Mouse (Mus musculus): ENCODE measurements around the gene Hnf1b. TPM values are rescaled to one million over a fixed set of nuclear protein-coding genes. Genes with fewer than 3 reads are reported as not detected.

The Hnf1b gene
- polyA plus RNA-seq, 1 experiment from 2014 or later, result 0.21 TPM

DNA sequence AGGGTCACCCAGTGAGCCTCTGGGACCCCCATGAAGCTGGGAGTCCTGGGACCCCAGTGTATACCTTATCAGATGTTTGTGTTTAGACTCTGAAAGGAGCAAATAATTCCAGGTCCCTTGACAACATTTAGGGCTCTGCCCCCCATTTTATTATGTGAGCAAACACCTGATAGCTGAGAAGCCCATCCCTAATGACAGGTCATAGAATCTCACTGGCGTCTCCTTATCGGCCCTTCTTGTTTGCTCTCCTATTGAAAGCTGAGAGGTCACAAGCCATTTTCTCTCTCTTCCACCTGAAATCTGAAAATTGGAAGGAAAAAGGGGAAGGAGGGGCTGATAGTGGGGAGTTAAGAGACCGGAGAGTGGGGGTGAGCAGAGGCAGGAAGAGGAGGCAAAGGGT, 52.9 kb downstream of the Hnf1b start:
- Histone ChIP-seq H3K4me1 (ENCODE audit: control insufficient read depth, insufficient read depth, low read length) (no peaks in the 10 kb centered on the region), H3K4me2 (ENCODE audit: low read depth, low read length) (no peak overlapping the region), H3K4me3 (ENCODE audit: low read length) (no peak overlapping the region), H3K27me3 (ENCODE audit: control insufficient read depth, insufficient read depth, low read length) (no peaks in the 10 kb centered on the region; the same call in 1 of the 2 replicates), H3K9me3 (replicated peaks; ENCODE audit: control insufficient read depth, low read length) (no peaks in the 10 kb centered on the region), H3K27ac (ENCODE audit: low read length) (no peak overlapping the region), H3K36me3 (ENCODE audit: control insufficient read depth, insufficient read depth) (no peaks in the 10 kb centered on the region), H3K9ac (ENCODE audit: low read length) (no peak overlapping the region)
- no peak for ATAC-seq (replicated peaks; ENCODE audit: extremely low read depth, insufficient read depth, low FRiP score)
- WGBS, result 72% methylated on average over 3 of the region's 3 CpGs

DNA sequence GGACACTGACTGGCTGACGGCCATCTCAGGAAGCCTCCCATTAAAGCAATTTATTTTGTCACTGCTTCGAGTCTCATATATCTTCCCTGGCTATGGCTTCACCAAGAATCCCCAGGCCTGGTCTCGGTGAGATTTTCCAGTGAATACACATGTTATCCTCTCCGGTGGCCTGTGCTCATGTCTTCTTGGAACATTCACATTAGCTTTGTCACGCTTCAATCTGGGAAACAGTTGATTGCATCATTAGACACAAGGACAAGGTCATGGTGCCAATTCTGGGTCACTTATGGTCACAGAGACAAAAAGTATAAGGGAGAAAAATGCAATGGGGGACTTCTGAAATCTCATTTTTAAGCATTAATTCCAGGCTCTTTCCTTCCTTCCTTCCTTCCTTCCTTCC, 55.9 kb downstream of the Hnf1b start:
- 60% methylated on average over 5 of the region's 5 CpGs for WGBS
- peaks cover 2% of the 10 kb centered on the region; the same call in 1 of the 2 replicates for H3K27me3 ChIP-seq (ENCODE audit: control insufficient read depth, insufficient read depth, low read length)
- H3K9ac ChIP-seq (ENCODE audit: low read length), result no peak overlapping the region
- no peaks in the 10 kb centered on the region for H3K36me3 ChIP-seq (ENCODE audit: control insufficient read depth, insufficient read depth)
- H3K4me2 ChIP-seq (ENCODE audit: low read depth, low read length), result no peak overlapping the region
- no peak for ATAC-seq (replicated peaks; ENCODE audit: extremely low read depth, insufficient read depth, low FRiP score)
- no peak overlapping the region for H3K4me3 ChIP-seq (ENCODE audit: low read length)
- no peaks in the 10 kb centered on the region for H3K9me3 ChIP-seq (replicated peaks; ENCODE audit: control insufficient read depth, low read length)
- H3K27ac ChIP-seq (ENCODE audit: low read length), result no peak overlapping the region
- H3K4me1 ChIP-seq (ENCODE audit: control insufficient read depth, insufficient read depth, low read length), result no peaks in the 10 kb centered on the region

DNA sequence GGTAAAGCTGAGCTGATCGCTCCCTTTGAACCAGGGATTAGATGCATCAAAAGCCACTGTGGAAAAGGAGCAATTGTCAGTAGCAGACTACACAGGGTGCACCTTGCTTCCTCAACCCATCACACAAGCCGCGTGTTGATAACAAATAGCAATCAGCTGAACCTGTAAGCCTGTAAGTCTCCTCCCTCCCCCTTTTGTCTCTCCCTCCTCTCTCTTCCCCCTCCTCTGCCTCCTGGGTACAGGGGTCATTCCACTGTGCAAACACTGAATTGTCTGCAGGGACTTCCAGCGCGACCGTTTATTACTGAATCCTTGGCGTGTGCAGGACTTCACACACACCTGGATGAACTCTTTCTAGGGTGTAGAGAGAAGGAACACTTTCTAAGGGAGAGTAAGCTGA, 58.5 kb downstream of the Hnf1b start:
- H3K27me3 ChIP-seq (ENCODE audit: control insufficient read depth, insufficient read depth, low read length), result peaks cover 2% of the 10 kb centered on the region; the same call in 1 of the 2 replicates

DNA sequence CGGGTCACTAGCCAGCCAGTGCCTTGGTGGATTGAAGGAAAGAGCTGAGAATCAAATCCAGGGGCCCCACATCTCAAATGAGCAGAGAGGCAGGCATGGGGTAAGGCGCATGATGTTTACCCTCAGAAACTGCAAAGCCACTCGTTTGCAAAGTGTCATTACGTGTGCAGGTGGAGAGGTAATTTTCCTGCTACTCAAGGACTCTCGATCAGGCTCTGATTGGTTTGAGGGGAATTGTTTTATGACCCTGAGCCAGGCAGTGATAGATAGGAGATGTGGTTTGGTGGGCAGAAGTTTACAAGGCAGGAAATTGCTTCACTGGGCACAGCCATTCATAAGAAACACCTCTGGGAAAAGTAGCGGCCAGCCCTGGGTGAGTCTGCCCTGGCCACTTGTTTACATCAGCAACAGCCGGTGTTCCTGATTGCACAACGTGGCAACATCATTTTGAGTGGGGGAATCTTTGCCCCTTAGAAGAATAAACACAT, 64.0 kb downstream of the Hnf1b start:
- Histone ChIP-seq H3K36me3 (ENCODE audit: control insufficient read depth, insufficient read depth) (no peaks in the 10 kb centered on the region), H3K27me3 (ENCODE audit: control insufficient read depth, insufficient read depth, low read length) (no peaks in the 10 kb centered on the region), H3K4me1 (ENCODE audit: control insufficient read depth, insufficient read depth, low read length) (no peaks in the 10 kb centered on the region), H3K4me2 (ENCODE audit: low read depth, low read length) (no peak overlapping the region), H3K27ac (ENCODE audit: low read length) (no peak overlapping the region), H3K9ac (ENCODE audit: low read length) (no peak overlapping the region), H3K4me3 (ENCODE audit: low read length) (no peak overlapping the region), H3K9me3 (replicated peaks; ENCODE audit: control insufficient read depth, low read length) (no peaks in the 10 kb centered on the region)
- no peak for ATAC-seq (replicated peaks; ENCODE audit: extremely low read depth, insufficient read depth, low FRiP score)
- 56% methylated on average over 8 of the region's 8 CpGs for WGBS

More for the DNA sequence above, 58.5 kb downstream of the Hnf1b start:
- no peak overlapping the region for H3K27ac ChIP-seq (ENCODE audit: low read length)
- H3K9ac ChIP-seq (ENCODE audit: low read length), result no peak overlapping the region
- no peaks in the 10 kb centered on the region for H3K4me1 ChIP-seq (ENCODE audit: control insufficient read depth, insufficient read depth, low read length)
- H3K9me3 ChIP-seq (replicated peaks; ENCODE audit: control insufficient read depth, low read length), result no peaks in the 10 kb centered on the region
- no peak overlapping the region for H3K4me3 ChIP-seq (ENCODE audit: low read length)
- no peaks in the 10 kb centered on the region for H3K36me3 ChIP-seq (ENCODE audit: control insufficient read depth, insufficient read depth)
- no peak overlapping the region for H3K4me2 ChIP-seq (ENCODE audit: low read depth, low read length)
- WGBS, result 39% methylated on average over 7 of the region's 7 CpGs
- no peak for ATAC-seq (replicated peaks; ENCODE audit: extremely low read depth, insufficient read depth, low FRiP score)

DNA sequence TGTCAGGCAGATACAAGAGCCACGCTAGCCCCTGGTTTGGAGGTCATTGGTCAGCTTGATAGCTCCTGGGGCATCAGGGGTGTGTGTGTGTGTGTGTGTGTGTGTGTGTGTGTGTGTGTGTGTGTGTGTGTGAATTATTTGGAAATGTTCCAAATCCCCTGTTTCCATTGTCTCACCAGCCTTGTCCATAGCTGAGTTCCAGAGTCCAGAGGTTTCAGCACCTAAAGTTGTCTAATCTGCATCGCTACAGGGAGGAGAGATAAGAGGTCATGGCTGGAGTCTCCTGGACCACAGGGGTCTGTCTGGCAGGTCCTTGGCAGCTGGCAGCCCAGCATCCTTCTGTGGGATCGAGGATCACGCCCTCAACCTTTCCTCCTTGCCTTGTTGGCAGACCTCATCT, 64.6 kb downstream of the Hnf1b start:
- Histone ChIP-seq H3K27me3 (ENCODE audit: control insufficient read depth, insufficient read depth, low read length) (no peaks in the 10 kb centered on the region), H3K4me1 (ENCODE audit: control insufficient read depth, insufficient read depth, low read length) (no peaks in the 10 kb centered on the region), H3K9me3 (replicated peaks; ENCODE audit: control insufficient read depth, low read length) (no peaks in the 10 kb centered on the region), H3K9ac (ENCODE audit: low read length) (no peak overlapping the region), H3K4me2 (ENCODE audit: low read depth, low read length) (no peak overlapping the region), H3K4me3 (ENCODE audit: low read length) (no peak overlapping the region), H3K36me3 (ENCODE audit: control insufficient read depth, insufficient read depth) (no peaks in the 10 kb centered on the region), H3K27ac (ENCODE audit: low read length) (no peak overlapping the region)
- 48% methylated on average over 4 of the region's 4 CpGs for WGBS
- no peak for ATAC-seq (replicated peaks; ENCODE audit: extremely low read depth, insufficient read depth, low FRiP score)

DNA sequence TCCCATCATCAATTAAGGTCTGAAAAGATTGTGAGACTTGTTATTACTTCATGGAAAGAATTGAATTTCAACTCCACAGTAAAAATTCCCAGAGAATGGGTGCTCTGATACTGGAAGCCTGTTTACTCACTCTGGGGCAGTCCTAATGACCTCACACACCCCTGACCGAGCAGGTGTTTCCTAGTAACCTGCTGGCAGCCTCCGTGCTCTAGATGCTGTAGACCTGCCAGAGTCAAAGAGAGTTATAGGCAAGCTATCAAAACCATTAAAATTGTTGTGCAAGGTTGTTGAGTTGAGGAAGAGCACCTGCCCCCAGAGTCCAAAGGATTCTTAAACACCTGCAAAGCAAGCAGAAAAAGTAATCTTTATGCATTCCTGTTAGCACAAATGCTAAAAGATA, 72.7 kb downstream of the Hnf1b start:
- Histone ChIP-seq H3K9me3 (replicated peaks; ENCODE audit: control insufficient read depth, low read length) (0 out of 2 replicates have a peak, but pooled peaks cover 4% of the 10 kb centered on the region), H3K27me3 (ENCODE audit: control insufficient read depth, insufficient read depth, low read length) (no peaks in the 10 kb centered on the region), H3K4me2 (ENCODE audit: low read depth, low read length) (no peak overlapping the region), H3K36me3 (ENCODE audit: control insufficient read depth, insufficient read depth) (no peaks in the 10 kb centered on the region), H3K27ac (ENCODE audit: low read length) (no peak overlapping the region), H3K4me1 (ENCODE audit: control insufficient read depth, insufficient read depth, low read length) (no peaks in the 10 kb centered on the region), H3K4me3 (ENCODE audit: low read length) (no peak overlapping the region), H3K9ac (ENCODE audit: low read length) (no peak overlapping the region)
- 73% methylated on average over 2 of the region's 2 CpGs for WGBS
- no peak for ATAC-seq (replicated peaks; ENCODE audit: extremely low read depth, insufficient read depth, low FRiP score)

DNA sequence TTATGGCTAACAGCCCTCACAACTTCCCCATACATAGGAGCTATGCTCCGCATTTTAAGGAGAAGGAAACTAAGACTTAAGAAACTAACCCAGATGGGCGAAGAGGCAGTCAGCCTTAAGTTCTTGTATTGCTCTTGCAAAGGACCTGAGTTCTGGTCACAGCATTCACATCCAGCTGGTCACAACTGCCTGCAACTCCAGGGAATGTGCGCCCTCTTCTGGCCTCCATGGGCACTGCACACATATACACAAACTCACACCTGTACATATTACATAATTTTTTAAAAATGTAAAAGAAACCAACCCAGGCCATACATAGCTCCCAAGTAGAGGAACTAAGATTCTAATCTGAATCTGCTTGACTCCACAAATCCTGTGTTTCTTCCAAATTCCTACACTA, 77.2 kb downstream of the Hnf1b start:
- no peak overlapping the region for H3K4me2 ChIP-seq (ENCODE audit: low read depth, low read length)
- no peaks in the 10 kb centered on the region for H3K4me1 ChIP-seq (ENCODE audit: control insufficient read depth, insufficient read depth, low read length)
- H3K27me3 ChIP-seq (ENCODE audit: control insufficient read depth, insufficient read depth, low read length), result no peaks in the 10 kb centered on the region
- 58% methylated on average over 3 of the region's 3 CpGs for WGBS
- no peaks in the 10 kb centered on the region for H3K36me3 ChIP-seq (ENCODE audit: control insufficient read depth, insufficient read depth)
- 0 out of 2 replicates have a peak, but pooled peaks cover 4% of the 10 kb centered on the region for H3K9me3 ChIP-seq (replicated peaks; ENCODE audit: control insufficient read depth, low read length)
- ATAC-seq (replicated peaks; ENCODE audit: extremely low read depth, insufficient read depth, low FRiP score), result no peak
- H3K9ac ChIP-seq (ENCODE audit: low read length), result no peak overlapping the region
- no peak overlapping the region for H3K4me3 ChIP-seq (ENCODE audit: low read length)
- H3K27ac ChIP-seq (ENCODE audit: low read length), result no peak overlapping the region

DNA sequence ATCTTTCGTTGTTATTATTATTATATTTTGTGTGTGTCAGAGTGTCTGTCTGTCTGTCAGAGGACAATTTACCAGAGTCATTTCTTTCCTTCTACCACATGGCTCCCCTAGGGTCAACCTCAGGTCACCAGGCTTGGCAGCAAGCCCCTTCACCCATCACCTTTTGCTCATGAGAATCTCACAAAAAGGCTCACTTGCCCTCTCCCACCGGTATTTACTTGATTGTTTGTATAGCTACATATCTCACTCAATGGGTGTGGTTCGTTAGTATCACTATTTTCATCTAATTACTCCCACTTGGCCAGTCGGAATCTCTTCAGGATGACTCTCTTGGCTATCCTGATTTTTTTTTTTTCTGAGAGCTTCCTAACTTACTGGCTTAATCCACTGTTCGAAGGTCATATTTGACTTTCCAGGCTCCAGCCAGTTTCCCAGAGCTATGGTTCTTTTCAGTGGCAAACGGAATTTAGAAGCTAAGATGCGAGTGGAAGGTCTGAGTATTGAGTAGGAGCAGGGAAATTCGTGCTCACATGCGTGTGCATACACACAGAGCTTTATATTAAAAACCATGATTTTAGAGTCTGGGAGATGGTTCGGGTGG, 82.7 kb downstream of the Hnf1b start:
- Histone ChIP-seq H3K4me2 (ENCODE audit: low read depth, low read length) (no peak overlapping the region), H3K4me1 (ENCODE audit: control insufficient read depth, insufficient read depth, low read length) (no peaks in the 10 kb centered on the region), H3K27ac (ENCODE audit: low read length) (no peak overlapping the region), H3K9ac (ENCODE audit: low read length) (no peak overlapping the region), H3K36me3 (ENCODE audit: control insufficient read depth, insufficient read depth) (no peaks in the 10 kb centered on the region), H3K9me3 (replicated peaks; ENCODE audit: control insufficient read depth, low read length) (no peaks in the 10 kb centered on the region), H3K4me3 (ENCODE audit: low read length) (no peak overlapping the region), H3K27me3 (ENCODE audit: control insufficient read depth, insufficient read depth, low read length) (no peaks in the 10 kb centered on the region)
- ATAC-seq (replicated peaks; ENCODE audit: extremely low read depth, insufficient read depth, low FRiP score), result no peak
- 70% methylated on average over 10 of the region's 10 CpGs for WGBS

DNA sequence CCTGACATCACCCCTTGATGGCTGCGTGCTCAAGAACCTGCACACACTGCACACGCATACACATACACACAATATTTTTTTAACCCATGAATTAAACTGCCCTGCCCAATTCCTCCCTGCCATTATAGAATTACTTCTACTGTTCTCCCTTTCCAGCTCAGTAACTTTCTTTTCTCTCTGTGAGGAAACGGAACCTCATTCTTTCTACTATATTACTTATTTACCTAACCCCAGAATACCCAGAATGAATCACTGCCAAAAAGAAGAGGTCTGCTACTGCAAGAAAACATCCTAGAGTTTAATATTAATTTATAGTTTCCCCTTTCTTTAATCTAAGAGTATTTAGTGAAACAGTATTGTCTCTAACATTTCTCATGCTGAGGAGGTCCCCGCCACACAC, 83.5 kb downstream of the Hnf1b start:
- H3K9me3 ChIP-seq (replicated peaks; ENCODE audit: control insufficient read depth, low read length), result no peaks in the 10 kb centered on the region
- 84% methylated on average over 4 of the region's 4 CpGs for WGBS
- no peak overlapping the region for H3K4me2 ChIP-seq (ENCODE audit: low read depth, low read length)
- H3K36me3 ChIP-seq (ENCODE audit: control insufficient read depth, insufficient read depth), result no peaks in the 10 kb centered on the region
- H3K4me3 ChIP-seq (ENCODE audit: low read length), result no peak overlapping the region
- H3K9ac ChIP-seq (ENCODE audit: low read length), result no peak overlapping the region
- no peaks in the 10 kb centered on the region for H3K4me1 ChIP-seq (ENCODE audit: control insufficient read depth, insufficient read depth, low read length)
- ATAC-seq (replicated peaks; ENCODE audit: extremely low read depth, insufficient read depth, low FRiP score), result no peak
- no peaks in the 10 kb centered on the region for H3K27me3 ChIP-seq (ENCODE audit: control insufficient read depth, insufficient read depth, low read length)
- no peak overlapping the region for H3K27ac ChIP-seq (ENCODE audit: low read length)

Data from heart, embryonic 16.5 days (tissue).